Mouse (Mus musculus) retina, postnatal 7 days (tissue): ENCODE measurements around the gene Adipoq.

Source experiments
- DNase-seq: peaks from one replicate; pipeline ENCODE4 v3.0.0-alpha.2; 2012; ENCODE audit warnings: low read depth, low spot score

The Adipoq gene

GRCm38 (mm10) chr16:23201498-23201897, 55.2 kb downstream of the Adipoq start:
- DNase-seq, result no peak
